Mouse (Mus musculus) ES-Bruce4 (cell line): ENCODE results near the gene Plin1. TPM values are rescaled to one million over a fixed set of nuclear protein-coding genes. Genes with fewer than 3 reads are reported as not detected.

ENCODE experiments used
- H3K27ac ChIP-seq: 2 replicates; pipeline ENCODE4 v1.5.1; 2012; ENCODE audit warnings: low read length, inconsistent platforms; ENCODE audit not compliant: insufficient read depth
- H3K27me3 ChIP-seq: 2 replicates; pipeline ENCODE4 v1.6.1; 2012; ENCODE audit warnings: mild to moderate bottlenecking, low read length, inconsistent platforms; ENCODE audit not compliant: control insufficient read depth, poor library complexity, insufficient read depth, severe bottlenecking
- H3K36me3 ChIP-seq: 2 replicates; pipeline ENCODE4 v1.6.1; 2012; ENCODE audit warnings: inconsistent platforms, mild to moderate bottlenecking, low read length, moderate library complexity; ENCODE audit not compliant: control insufficient read depth, poor library complexity, insufficient read depth, severe bottlenecking
- H3K4me1 ChIP-seq: one replicate; pipeline ENCODE4 v1.8.1; 2011; ENCODE audit warnings: low read length; ENCODE audit not compliant: control insufficient read depth, insufficient read depth
- H3K4me3 ChIP-seq: 2 replicates; pipeline ENCODE4 v1.5.1; 2011; ENCODE audit warnings: low read depth, mild to moderate bottlenecking, low read length
- H3K9ac ChIP-seq: 2 replicates; pipeline ENCODE4 v1.6.1; 2012; ENCODE audit warnings: low read depth, mild to moderate bottlenecking, inconsistent platforms; ENCODE audit not compliant: poor library complexity, severe bottlenecking
- H3K9me3 ChIP-seq: replicated peaks from 2 replicates; pipeline ENCODE4 v1.6.1; 2012; ENCODE audit warnings: mild to moderate bottlenecking, low read length, inconsistent platforms; ENCODE audit not compliant: control insufficient read depth, poor library complexity, insufficient read depth, severe bottlenecking
- CTCF ChIP-seq: IDR thresholded peaks from one replicate; pipeline ENCODE4 v1.8.1; 2011; ENCODE audit warnings: low read depth, low read length
- EP300 ChIP-seq: IDR thresholded peaks from 2 replicates; pipeline ENCODE4 v1.6.1; 2011; ENCODE audit warnings: low read depth, low read length; ENCODE audit not compliant: insufficient read depth
- POLR2A ChIP-seq: IDR thresholded peaks from one replicate; pipeline ENCODE4 v1.8.1; 2011; ENCODE audit warnings: low read length; ENCODE audit not compliant: insufficient read depth
- polyA plus RNA-seq: library from polyadenylated mRNA; stranded (reverse); fragments of >200 nt; gene quantifications from 2 replicates; pipeline ENCODE4 v1.2.4, GENCODE M21; 2011; ENCODE audit warnings: low read depth; ENCODE audit not compliant: missing spikeins, insufficient read depth, insufficient read length

Plin1 gene
- polyA plus RNA-seq, 1 experiment: 0.28 TPM

DNA sequence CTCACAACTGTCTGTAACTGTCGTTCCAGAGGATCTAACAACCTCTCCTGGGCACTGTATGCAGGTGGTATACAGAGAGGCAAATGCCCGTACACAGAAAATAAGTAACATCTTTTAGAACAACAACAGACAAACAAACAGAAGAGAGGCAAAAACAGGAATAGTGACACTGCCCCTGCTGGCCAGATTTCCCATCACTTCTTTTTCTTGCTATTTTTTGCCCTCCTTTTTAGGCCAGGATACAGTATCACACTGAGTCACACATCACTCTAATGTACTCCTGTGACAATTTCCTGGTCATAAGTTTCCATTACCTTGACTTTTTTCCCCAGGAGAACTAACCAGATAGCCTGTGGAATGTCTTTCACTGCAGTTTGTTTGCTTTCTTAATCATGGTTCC is 23.6 kb upstream of the Plin1 start:
- H3K4me1 ChIP-seq: no peaks in the 10 kb centered on the region

DNA sequence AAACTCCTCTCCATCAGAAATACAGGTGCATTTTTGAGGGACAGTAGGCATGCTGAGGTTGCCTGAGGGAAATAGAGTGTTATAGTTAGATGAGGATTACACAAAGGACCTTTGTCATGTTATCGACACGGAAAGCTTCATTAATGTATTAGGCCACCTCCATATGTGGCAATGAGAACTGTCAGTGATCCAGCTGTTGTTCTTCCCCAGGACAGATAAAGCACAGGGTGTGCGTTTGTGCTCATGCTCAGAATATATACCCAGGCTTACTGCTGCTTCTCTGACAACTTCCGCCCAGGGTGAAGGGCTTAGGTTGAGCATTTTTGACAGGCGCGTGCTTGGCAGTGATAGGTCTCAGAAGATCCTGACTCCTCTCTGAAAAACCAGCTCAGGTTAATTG is 16.8 kb upstream of the Plin1 start:
- TF ChIP-seq CTCF: no peak
- TF ChIP-seq POLR2A: no peak
- no peak for TF ChIP-seq EP300
- no peak overlapping the region for H3K4me3 ChIP-seq
- no peaks in the 10 kb centered on the region for H3K4me1 ChIP-seq
- H3K9ac ChIP-seq: no peak overlapping the region
- no peak overlapping the region for H3K27ac ChIP-seq
- H3K9me3 ChIP-seq: no peaks in the 10 kb centered on the region
- H3K36me3 ChIP-seq: no peaks in the 10 kb centered on the region
- H3K27me3 ChIP-seq: no peaks in the 10 kb centered on the region

More for the DNA sequence above, 23.6 kb upstream of the Plin1 start:
- H3K4me3 ChIP-seq: no peak overlapping the region
- no peak overlapping the region for H3K9ac ChIP-seq
- no peaks in the 10 kb centered on the region for H3K9me3 ChIP-seq
- H3K36me3 ChIP-seq: no peaks in the 10 kb centered on the region
- no peaks in the 10 kb centered on the region for H3K27me3 ChIP-seq
- H3K27ac ChIP-seq: no peak overlapping the region
- no peak for TF ChIP-seq EP300
- no peak for TF ChIP-seq POLR2A
- no peak for TF ChIP-seq CTCF

- Histone ChIP-seq H3K36me3 (no peaks in the 10 kb centered on the region), H3K4me1 (no peaks in the 10 kb centered on the region), H3K4me3 (no peak overlapping the region), H3K9me3 (no peaks in the 10 kb centered on the region), H3K9ac (no peak overlapping the region), H3K27ac (no peak overlapping the region), H3K27me3 (no peaks in the 10 kb centered on the region)
- TF ChIP-seq EP300: no peak
- TF ChIP-seq POLR2A: no peak
- TF ChIP-seq CTCF: no peak
These were observed 15.0 kb upstream of the Plin1 start for GRCm38 (mm10) chr7:79747659-79748058.

- Histone ChIP-seq H3K4me3 (no peak overlapping the region), H3K9me3 (no peaks in the 10 kb centered on the region), H3K9ac (no peak overlapping the region), H3K4me1 (no peaks in the 10 kb centered on the region), H3K27me3 (no peaks in the 10 kb centered on the region), H3K36me3 (no peaks in the 10 kb centered on the region), H3K27ac (no peak overlapping the region)
- TF ChIP-seq POLR2A (no peak), EP300 (no peak), CTCF (no peak)
These were observed 11.9 kb upstream of the Plin1 start for GRCm38 (mm10) chr7:79744585-79744984.

DNA sequence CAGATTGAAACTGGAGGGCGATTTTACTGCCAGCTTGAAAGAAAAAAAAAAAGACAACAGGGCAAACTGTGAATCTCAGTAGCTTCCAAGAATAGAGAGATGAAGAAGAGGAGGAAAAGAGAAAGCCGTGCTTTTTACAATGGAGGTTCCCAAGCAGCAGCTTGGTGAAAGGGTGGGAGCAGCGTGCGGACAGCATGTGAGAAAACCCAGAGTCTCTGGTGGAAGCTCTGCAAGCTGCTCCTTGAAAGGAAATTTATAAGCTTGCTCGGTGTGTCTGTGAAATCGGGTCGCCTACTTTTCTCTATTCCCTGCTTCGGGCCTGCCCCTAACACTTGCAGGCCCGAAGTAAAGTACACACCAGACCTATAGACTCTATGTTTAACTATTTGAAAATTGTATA is 11.3 kb upstream of the Plin1 start:
- no peaks in the 10 kb centered on the region for H3K36me3 ChIP-seq

GRCm38 (mm10) chr7:79742659-79743536 is 10.2 kb upstream of the Plin1 start, which contains the start of the genes Pex11a and Wdr93:
TSS of gene Pex11a (minus strand) at chr7:79743131.
TSS of gene Wdr93 (plus strand) at chr7:79743163.
- Histone ChIP-seq H3K9ac (peak within 1 kb of the TSS; percentile 80), H3K9me3 (no peaks in the 10 kb centered on the region), H3K36me3 (no peaks in the 10 kb centered on the region), H3K4me1 (no peaks in the 10 kb centered on the region), H3K27ac (no peak within 1 kb of the TSS), H3K4me3 (peak within 1 kb of the TSS; percentile 92), H3K27me3 (no peaks in the 10 kb centered on the region)
- TF ChIP-seq EP300: no peak
- no peak for TF ChIP-seq POLR2A
- no peak for TF ChIP-seq CTCF

More for the DNA sequence above, 11.3 kb upstream of the Plin1 start:
- H3K9me3 ChIP-seq: no peaks in the 10 kb centered on the region
- H3K4me1 ChIP-seq: no peaks in the 10 kb centered on the region
- no peak overlapping the region for H3K4me3 ChIP-seq
- TF ChIP-seq EP300 (no peak), POLR2A (no peak), CTCF (no peak)
- no peak overlapping the region for H3K27ac ChIP-seq
- H3K27me3 ChIP-seq: no peaks in the 10 kb centered on the region
- no peak overlapping the region for H3K9ac ChIP-seq
